Mouse (Mus musculus): ENCODE measurements at regions not wholly inside any gene's neighbourhood (a gene's known extent, or its start where the extent isn't known, plus 50 kb on each side); places are given as distances from the start of the nearest gene placed in this dataset.
"Not testable (repeated sequence)": the region's sequence is repeated elsewhere in the genome, so short reads cannot be mapped to it uniquely, and the experiment has no call there.

DNA sequence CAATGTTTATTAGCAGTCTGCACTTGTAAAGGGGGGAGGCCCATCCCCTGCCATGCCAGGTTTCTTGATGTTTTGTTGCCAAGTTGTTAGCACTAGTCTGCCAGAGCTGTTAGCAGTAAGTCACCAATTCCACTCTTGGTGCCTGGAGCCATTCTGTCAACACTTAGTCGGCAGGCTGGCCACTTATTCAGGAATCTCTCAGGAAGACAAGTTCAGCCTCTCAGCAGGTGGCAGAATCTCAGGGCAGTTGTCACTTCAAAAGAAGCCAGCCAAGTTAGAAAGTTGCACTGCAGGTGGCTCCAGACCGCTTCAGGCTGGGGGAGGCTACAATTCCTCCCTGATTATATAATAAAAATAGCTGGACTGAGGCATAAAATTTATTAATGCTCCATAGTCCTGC lies 424.2 kb downstream of the Cdh10 start:
- H3K27me3 ChIP-seq; H3K36me3 ChIP-seq; H3K4me2 ChIP-seq; H3K4me1 ChIP-seq (replicated peaks); H3K27ac ChIP-seq (replicated peaks); ATAC-seq (ENCODE audit: low FRiP score, low read depth); H3K9me3 ChIP-seq; H3K4me3 ChIP-seq; H3K9ac ChIP-seq: not testable (repeated sequence)
- WGBS, result 59% methylated on average over 2 of the region's 2 CpGs

DNA sequence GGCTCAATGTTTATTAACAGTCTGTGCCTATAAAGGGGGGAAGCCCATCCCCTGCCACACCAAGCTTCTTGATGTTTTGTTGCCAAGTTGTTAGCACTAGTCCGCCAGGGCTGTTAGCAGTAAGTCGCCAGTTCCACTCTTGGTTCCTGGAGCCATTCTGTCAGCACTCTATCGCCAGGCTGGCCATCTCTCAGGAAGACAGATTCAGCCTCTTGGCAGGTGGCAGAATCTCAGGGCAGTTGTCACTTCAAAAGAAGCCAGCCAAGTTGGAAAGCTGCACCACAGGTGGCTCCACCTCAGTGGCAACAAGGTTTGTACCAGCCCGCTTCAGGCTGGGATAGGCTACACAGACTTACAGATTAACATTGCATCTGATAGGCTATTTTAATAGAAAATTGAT lies 428.7 kb downstream of the Cdh10 start:
- Histone ChIP-seq H3K4me3 (no peak overlapping the region), H3K9ac (no peak overlapping the region), H3K4me2 (no peak overlapping the region), H3K36me3 (no peaks in the 10 kb centered on the region), H3K27me3 (no peaks in the 10 kb centered on the region), H3K4me1 (replicated peaks) (no peaks in the 10 kb centered on the region), H3K27ac (replicated peaks) (no peak overlapping the region), H3K9me3 (no peaks in the 10 kb centered on the region)
- ATAC-seq (ENCODE audit: low FRiP score, low read depth), result no peak
- WGBS, result 74% methylated on average over 4 of the region's 4 CpGs

DNA sequence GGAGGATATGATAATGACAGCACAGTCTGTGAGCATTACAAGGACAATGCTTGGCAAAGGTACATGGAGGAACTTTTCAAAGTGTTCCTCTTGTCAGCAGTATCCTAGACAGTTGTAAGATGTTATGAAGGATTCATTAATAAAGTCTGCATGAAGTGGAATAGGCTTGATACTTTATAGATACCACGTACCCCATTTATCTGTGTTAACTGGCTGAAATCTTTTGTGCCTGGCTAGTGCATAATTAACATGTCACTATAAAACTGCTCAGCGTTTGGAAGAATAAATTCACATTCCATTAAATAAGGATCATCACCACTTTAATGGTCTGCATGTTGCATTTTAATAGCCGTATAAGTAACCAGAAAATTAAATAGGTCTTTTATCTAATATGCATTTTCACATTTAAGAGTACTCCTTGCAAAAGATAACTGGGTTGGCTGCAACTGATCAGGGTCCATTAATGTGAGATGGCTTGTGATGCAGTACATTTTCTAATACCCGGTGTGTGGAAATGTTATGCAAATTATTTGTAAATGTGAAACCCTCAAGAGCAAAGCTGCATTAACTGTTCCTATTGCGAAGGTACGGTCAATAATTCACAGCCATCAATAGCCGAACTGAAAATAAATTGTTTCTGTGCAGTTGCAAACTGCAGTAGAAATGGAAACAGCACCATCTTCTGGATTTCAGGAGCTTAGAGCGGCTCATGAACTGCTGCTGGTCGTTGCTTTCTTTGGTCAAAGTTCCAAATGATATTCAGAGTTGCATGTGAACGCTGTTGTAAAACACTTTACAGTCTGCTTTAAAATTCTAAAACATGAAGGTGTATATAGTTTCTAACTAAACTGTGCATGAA lies 457.4 kb downstream of the Cdh10 start:
- H3K4me2 ChIP-seq, result peak overlapping the region; percentile 51
- H3K9me3 ChIP-seq, result no peaks in the 10 kb centered on the region
- peak overlapping the region; percentile 29 for H3K4me3 ChIP-seq
- ATAC-seq (ENCODE audit: low FRiP score, low read depth), result 0 out of 2 replicates have a peak, but pooled peaks have one; percentile 74
- no peak overlapping the region for H3K9ac ChIP-seq
- no peaks in the 10 kb centered on the region for H3K4me1 ChIP-seq (replicated peaks)
- H3K36me3 ChIP-seq, result no peaks in the 10 kb centered on the region
- H3K27me3 ChIP-seq, result no peaks in the 10 kb centered on the region
- no peak overlapping the region for H3K27ac ChIP-seq (replicated peaks)
- WGBS, result 32% methylated on average over 10 of the region's 10 CpGs

DNA sequence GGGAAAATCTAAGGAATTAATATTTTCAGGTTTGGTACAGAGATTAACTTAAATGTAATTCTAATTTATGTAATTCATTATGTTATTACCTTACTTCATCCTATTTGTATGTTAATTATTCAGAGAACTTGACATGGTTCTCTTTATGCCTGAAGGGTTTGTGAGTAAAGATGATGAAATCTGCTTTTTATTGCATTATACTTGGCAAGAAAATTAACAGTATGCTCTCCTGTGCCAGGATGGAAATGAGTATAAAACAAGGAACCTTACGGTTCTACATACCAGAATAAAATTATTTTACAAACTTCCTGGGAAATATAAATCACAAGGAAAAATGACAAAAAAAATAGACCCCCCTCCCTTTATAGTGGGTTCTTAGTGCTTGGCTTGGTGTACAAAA lies 497.6 kb downstream of the Cdh10 start:
- H3K27me3 ChIP-seq, result no peaks in the 10 kb centered on the region
- H3K9ac ChIP-seq, result no peak overlapping the region
- H3K4me1 ChIP-seq (replicated peaks), result no peaks in the 10 kb centered on the region
- H3K4me2 ChIP-seq, result no peak overlapping the region
- no peaks in the 10 kb centered on the region for H3K36me3 ChIP-seq
- H3K9me3 ChIP-seq, result no peaks in the 10 kb centered on the region
- no peak overlapping the region for H3K4me3 ChIP-seq
- 82% methylated on average over 1 of the region's 1 CpGs for WGBS
- H3K27ac ChIP-seq (replicated peaks), result no peak overlapping the region
- no peak for ATAC-seq (ENCODE audit: low FRiP score, low read depth)

DNA sequence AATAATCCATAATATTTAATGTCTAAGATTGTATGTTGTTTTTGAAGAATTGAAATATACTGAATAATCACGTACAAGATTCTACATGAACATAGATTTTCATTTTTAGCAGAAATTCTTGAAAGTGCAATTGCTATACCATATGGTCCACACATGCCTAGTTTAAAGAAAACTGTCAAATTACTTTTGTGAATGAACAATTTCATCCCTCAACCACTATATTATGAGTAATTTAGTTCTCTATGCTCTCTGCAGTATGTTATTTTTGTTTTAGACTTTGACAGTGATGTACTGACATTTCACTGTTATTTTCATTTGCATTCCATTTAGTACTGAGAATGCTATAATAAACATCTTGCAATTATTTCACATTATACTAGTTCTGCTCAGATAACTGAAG lies 537.6 kb downstream of the Cdh10 start:
- Histone ChIP-seq H3K9ac (no peak overlapping the region), H3K4me1 (replicated peaks) (no peaks in the 10 kb centered on the region), H3K4me2 (no peak overlapping the region), H3K9me3 (no peaks in the 10 kb centered on the region), H3K36me3 (no peaks in the 10 kb centered on the region), H3K27ac (replicated peaks) (no peak overlapping the region), H3K27me3 (no peaks in the 10 kb centered on the region), H3K4me3 (no peak overlapping the region)
- ATAC-seq (ENCODE audit: low FRiP score, low read depth), result no peak
- WGBS, result 83% methylated on average over 1 of the region's 1 CpGs

DNA sequence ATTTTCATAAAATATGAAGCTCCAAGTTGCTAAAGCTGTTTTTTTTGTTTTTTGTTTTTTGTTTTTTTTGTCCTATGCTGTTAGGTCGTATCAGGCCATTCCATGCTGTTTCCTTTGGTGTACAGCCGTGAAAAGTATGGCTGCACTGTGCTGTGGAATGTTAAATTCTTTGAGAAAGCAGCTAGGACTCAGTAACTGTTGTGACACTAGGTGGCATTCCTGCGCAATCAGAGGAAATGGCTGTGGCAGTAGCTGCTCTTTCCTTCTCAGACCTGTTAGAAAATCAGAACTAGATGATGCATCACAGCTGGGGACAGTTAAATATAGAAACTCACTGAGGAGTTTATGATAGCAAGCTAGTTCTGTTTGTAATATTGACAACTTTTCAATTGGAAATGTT lies 541.9 kb downstream of the Cdh10 start:
- Histone ChIP-seq H3K27ac (replicated peaks) (no peak overlapping the region), H3K9me3 (no peaks in the 10 kb centered on the region), H3K9ac (no peak overlapping the region), H3K4me2 (no peak overlapping the region), H3K27me3 (no peaks in the 10 kb centered on the region), H3K4me3 (no peak overlapping the region), H3K36me3 (no peaks in the 10 kb centered on the region), H3K4me1 (replicated peaks) (no peaks in the 10 kb centered on the region)
- ATAC-seq (ENCODE audit: low FRiP score, low read depth), result 0 out of 2 replicates have a peak, but pooled peaks have one; percentile 65
- 34% methylated on average over 3 of the region's 3 CpGs for WGBS

DNA sequence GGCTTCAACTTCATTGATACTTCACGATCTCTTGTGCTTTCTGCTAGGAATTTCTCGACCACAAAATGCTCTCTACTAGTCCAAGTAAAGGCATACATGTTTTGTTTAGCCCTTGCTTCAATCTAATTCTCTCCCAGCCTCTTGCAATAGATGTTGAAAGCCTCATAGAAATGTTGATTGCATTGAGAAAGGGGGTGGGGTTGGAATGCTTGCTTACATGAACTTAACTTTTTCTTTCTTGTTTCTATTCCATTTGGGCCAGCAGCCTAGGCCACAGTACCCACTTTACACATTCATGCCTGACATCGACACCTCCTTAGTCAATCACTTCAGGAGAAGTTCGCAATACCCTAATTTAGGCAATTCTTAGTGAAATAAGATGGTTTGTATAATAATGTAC lies 571.2 kb downstream of the Cdh10 start:
- H3K9me3 ChIP-seq, result no peaks in the 10 kb centered on the region
- H3K4me2 ChIP-seq, result no peak overlapping the region
- no peak for ATAC-seq (ENCODE audit: low FRiP score, low read depth)
- H3K27me3 ChIP-seq, result no peaks in the 10 kb centered on the region
- no peaks in the 10 kb centered on the region for H3K36me3 ChIP-seq
- H3K9ac ChIP-seq, result no peak overlapping the region
- no peak overlapping the region for H3K27ac ChIP-seq (replicated peaks)
- H3K4me3 ChIP-seq, result no peak overlapping the region
- no peaks in the 10 kb centered on the region for H3K4me1 ChIP-seq (replicated peaks)
- WGBS, result 91% methylated on average over 4 of the region's 4 CpGs

DNA sequence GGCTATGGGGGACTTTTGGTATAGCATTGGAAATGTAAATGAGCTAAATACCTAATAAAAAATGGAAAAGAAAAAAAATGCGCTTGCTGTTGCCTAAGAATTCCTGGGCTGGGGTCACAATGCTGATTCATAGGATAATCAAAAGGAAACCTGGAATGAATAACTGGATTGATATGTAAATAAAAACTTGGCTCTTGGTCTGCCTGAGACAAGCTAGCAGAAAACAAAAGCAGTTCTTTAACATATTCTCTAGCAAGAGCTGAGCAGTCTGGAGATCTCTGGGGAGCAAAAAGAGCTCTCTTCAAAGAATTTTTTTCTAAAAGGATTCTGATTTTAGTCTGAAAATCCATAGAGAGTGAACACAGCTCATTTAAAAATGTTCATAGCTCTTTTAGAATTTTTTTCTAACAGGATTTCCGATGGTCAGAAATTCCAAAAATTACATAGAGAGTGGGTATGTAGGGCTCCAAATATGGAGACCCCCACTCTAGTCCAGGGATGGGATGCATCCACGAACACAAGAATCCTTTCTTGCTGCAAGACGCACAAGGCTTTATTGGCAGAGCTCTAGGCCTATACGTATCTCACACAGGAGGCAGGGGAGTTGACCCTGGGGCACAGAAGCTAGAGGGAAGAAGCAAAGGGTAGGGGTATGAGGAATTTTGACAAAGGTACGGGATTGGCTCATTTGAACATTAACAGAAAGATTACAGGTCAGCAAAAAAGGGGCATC lies 572.7 kb downstream of the Cdh10 start:
- H3K36me3 ChIP-seq, result no peaks in the 10 kb centered on the region
- H3K4me3 ChIP-seq, result no peak overlapping the region
- no peak for ATAC-seq (ENCODE audit: low FRiP score, low read depth)
- no peak overlapping the region for H3K4me2 ChIP-seq
- WGBS, result 71% methylated on average over 6 of the region's 6 CpGs
- H3K9me3 ChIP-seq, result no peaks in the 10 kb centered on the region
- no peaks in the 10 kb centered on the region for H3K27me3 ChIP-seq
- H3K4me1 ChIP-seq (replicated peaks), result no peaks in the 10 kb centered on the region
- H3K9ac ChIP-seq, result no peak overlapping the region
- no peak overlapping the region for H3K27ac ChIP-seq (replicated peaks)

DNA sequence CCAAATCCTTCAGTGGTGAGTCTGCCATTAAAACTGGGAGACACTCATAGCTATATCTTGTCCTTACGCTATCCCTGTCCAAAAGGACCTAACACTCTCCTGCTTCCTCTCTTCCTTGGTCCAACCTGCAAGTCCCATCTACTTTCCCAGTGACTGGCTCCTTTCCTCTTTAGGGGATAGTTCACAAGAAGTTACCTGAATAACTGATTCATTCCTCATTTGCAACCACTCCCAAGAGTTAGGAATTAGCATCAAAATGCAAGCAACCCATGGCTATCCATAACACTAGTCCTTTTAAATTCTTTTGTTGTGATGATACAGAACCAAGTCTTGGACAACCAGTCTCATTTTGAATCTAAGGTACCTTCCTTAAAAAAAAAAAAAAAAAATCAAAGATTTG lies 576.9 kb downstream of the Cdh10 start:
- WGBS, result 98% methylated on average over 1 of the region's 1 CpGs
- ATAC-seq (ENCODE audit: low FRiP score, low read depth), result no peak
- H3K27ac ChIP-seq (replicated peaks), result no peak overlapping the region
- no peaks in the 10 kb centered on the region for H3K9me3 ChIP-seq
- H3K27me3 ChIP-seq, result no peaks in the 10 kb centered on the region
- no peak overlapping the region for H3K4me3 ChIP-seq
- no peak overlapping the region for H3K9ac ChIP-seq
- H3K4me1 ChIP-seq (replicated peaks), result no peaks in the 10 kb centered on the region
- H3K4me2 ChIP-seq, result no peak overlapping the region
- no peaks in the 10 kb centered on the region for H3K36me3 ChIP-seq
